Mouse (Mus musculus) limb, embryonic 10.5 days (tissue): ENCODE measurements around the gene Iqcf3. TPM values are rescaled to one million over a fixed set of nuclear protein-coding genes. Genes with fewer than 3 reads are reported as not detected.

Experiments used
- DNase-seq: peaks from one replicate; pipeline ENCODE4 v3.0.0-alpha.2; 2017; ENCODE audit warnings: low spot score
- H3K27ac ChIP-seq: fragments of 300-500 bp; sonication (generic); 2 replicates; pipeline ENCODE4 v1.5.1; 2016; ENCODE audit warnings: mild to moderate bottlenecking
- H3K27me3 ChIP-seq: fragments of 300-500 bp; sonication (generic); 2 replicates; pipeline ENCODE4 v1.6.1; 2016; ENCODE audit warnings: low read depth, mild to moderate bottlenecking; ENCODE audit not compliant: poor library complexity, severe bottlenecking
- H3K36me3 ChIP-seq: fragments of 300-500 bp; sonication (generic); 2 replicates; pipeline ENCODE4 v1.6.1; 2016; ENCODE audit warnings: mild to moderate bottlenecking, moderate library complexity
- H3K4me1 ChIP-seq: fragments of 300-500 bp; sonication (generic); 2 replicates; pipeline ENCODE4 v1.6.1; 2016
- H3K4me3 ChIP-seq: fragments of 300-500 bp; sonication (generic); 2 replicates; pipeline ENCODE4 v1.5.1; 2016; ENCODE audit warnings: mild to moderate bottlenecking, moderate library complexity
- H3K9me3 ChIP-seq: fragments of 300-500 bp; sonication (generic); replicated peaks from 2 replicates; pipeline ENCODE4 v1.6.1; 2016; ENCODE audit warnings: mild to moderate bottlenecking
- WGBS: fragments of 180-500 bp; shearing (Covaris S2); methylation state at CpG from one replicate; pipeline ENCODE4 v1.1.7; 2016; 5-methylcytosine and 5-hydroxymethylcytosine counted together
- polyA plus RNA-seq: library from polyadenylated mRNA; unstranded; fragments of >200 nt; fragmentation: Nextera tagmentation; extraction: Ambion mirVana; gene quantifications from 2 replicates; pipeline ENCODE4 v1.2.1, GENCODE M21; 2016

Iqcf3 gene
- polyA plus RNA-seq, 1 experiment from 2014 or later = not detected

DNA sequence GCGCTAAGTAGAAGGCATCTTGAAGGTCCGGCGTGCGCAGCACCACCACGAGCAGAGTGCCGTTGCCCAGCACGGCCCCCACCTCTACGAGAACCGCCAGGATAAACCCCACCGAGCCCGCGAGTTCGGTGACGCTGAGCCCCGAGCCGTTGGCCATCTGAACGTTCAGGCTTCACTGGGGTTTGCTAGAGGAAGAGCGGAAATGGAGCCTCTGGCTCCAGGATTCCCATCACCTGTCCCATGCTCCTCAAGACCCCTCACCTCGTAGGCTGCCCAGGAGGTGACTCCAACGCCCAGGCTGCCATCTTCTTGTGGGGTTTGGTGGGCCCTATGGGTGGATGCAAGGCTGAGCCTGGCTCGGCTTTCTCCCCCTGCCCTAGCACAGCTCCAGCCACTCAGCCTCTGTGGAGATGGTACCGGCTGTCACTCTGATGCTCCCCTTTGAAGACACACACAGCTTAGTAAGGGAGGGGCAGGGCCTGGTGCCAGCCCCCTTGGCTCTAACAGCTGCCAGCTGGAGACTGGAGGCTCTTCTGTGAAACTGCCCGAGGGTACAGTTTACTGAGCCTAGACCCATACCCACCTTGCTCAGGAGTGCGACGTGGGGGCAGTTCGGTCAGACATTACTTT is 95.7 kb downstream of the Iqcf3 start, which contains the start of gene Gpr62:
TSS of gene Gpr62 (minus strand) at position 368 of the 630 bp plus-strand sequence.
- WGBS = 34% methylated on average over 26 of the region's 26 CpGs

GRCm38 (mm10) chr9:106464751-106465541 is 96.5 kb downstream of the Iqcf3 start:
- Histone ChIP-seq H3K36me3 (peaks cover 57% of the 10 kb centered on the region), H3K4me1 (peaks cover 51% of the 10 kb centered on the region), H3K27ac (peak overlapping the region; percentile 88), H3K4me3 (peak overlapping the region; percentile 68), H3K9me3 (no peaks in the 10 kb centered on the region), H3K27me3 (peaks cover 25% of the 10 kb centered on the region)
- WGBS = 1% methylated on average over 99 of the region's 99 CpGs
- DNase-seq = peak; percentile 81

More for the DNA sequence above, 95.7 kb downstream of the Iqcf3 start, which contains the start of gene Gpr62:
- peak within 1 kb of the TSS; percentile 88 for H3K27ac ChIP-seq
- DNase-seq = no peak
- peak within 1 kb of the TSS; percentile 68 for H3K4me3 ChIP-seq
- H3K27me3 ChIP-seq = peaks cover 25% of the 10 kb centered on the region
- H3K9me3 ChIP-seq = no peaks in the 10 kb centered on the region
- peaks cover 49% of the 10 kb centered on the region for H3K36me3 ChIP-seq
- peaks cover 43% of the 10 kb centered on the region for H3K4me1 ChIP-seq

DNA sequence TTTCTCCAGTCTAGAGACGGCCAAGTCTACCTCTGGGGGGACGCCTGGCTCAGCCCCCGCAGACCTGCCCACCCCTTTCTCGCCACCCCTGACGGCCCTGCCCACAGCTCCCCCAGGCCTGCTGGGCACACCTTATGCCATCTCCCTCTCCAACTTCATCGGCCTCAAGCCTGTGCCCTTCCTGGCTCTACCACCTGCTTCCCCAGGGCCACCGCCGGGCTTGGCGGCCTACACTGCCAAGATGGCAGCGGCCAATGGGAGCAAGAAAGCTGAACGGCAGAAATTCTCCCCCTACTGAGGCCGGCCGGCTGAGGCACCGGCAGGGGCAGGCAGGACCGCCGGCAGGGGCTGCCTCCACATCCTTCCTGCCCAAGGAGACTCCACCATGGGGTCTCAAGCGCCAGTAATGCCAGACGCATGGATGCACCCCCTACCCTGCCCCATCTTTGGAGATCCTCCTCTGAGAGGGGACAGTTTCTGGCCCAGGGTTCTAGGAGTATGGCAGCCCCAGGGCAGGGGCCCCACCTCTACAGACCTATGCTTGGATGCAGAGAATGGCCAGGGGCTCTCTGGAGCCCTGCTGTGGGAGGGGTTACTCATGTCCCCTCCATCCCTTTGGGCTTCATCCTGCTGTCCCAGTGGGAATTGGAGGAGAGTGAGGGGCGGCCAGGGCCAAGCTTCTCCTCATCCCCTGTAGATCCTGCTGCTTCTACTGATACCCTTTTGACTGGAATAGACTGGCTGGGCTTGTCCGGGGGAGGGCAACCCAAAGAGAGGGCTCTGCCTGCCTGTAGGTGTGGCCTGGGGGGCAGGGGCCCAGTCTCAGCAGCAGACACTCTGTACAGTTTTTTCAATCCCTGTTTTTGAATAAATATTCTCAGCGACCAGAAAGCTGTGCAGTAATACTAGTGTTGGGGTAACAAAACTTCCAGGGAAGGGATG is 98.0 kb downstream of the Iqcf3 start:
- Histone ChIP-seq H3K36me3 (peaks cover 72% of the 10 kb centered on the region), H3K4me3 (no peak overlapping the region), H3K27ac (no peak overlapping the region), H3K9me3 (no peaks in the 10 kb centered on the region), H3K4me1 (peaks cover 61% of the 10 kb centered on the region), H3K27me3 (peaks cover 25% of the 10 kb centered on the region)
- DNase-seq = no peak
- WGBS = 87% methylated on average over 21 of the region's 21 CpGs

GRCm38 (mm10) chr9:106462430-106462800 is 99.0 kb downstream of the Iqcf3 start:
- peaks cover 82% of the 10 kb centered on the region for H3K36me3 ChIP-seq
- H3K27ac ChIP-seq = no peak overlapping the region
- H3K9me3 ChIP-seq = no peaks in the 10 kb centered on the region
- no peak overlapping the region; the same call in 1 of the 2 replicates for H3K4me3 ChIP-seq
- peaks cover 71% of the 10 kb centered on the region for H3K4me1 ChIP-seq
- 95% methylated on average over 12 of the region's 12 CpGs for WGBS
- DNase-seq = no peak
- peaks cover 25% of the 10 kb centered on the region for H3K27me3 ChIP-seq

- no peaks in the 10 kb centered on the region for H3K9me3 ChIP-seq
- no peak for DNase-seq
- WGBS = 90% methylated on average over 16 of the region's 16 CpGs
- H3K36me3 ChIP-seq = peaks cover 88% of the 10 kb centered on the region
- peaks cover 77% of the 10 kb centered on the region for H3K4me1 ChIP-seq
- peaks cover 25% of the 10 kb centered on the region for H3K27me3 ChIP-seq
- no peak overlapping the region; the same call in 1 of the 2 replicates for H3K4me3 ChIP-seq
- H3K27ac ChIP-seq = no peak overlapping the region
Measured at GRCm38 (mm10) chr9:106461641-106462429, 99.6 kb downstream of the Iqcf3 start.

DNA sequence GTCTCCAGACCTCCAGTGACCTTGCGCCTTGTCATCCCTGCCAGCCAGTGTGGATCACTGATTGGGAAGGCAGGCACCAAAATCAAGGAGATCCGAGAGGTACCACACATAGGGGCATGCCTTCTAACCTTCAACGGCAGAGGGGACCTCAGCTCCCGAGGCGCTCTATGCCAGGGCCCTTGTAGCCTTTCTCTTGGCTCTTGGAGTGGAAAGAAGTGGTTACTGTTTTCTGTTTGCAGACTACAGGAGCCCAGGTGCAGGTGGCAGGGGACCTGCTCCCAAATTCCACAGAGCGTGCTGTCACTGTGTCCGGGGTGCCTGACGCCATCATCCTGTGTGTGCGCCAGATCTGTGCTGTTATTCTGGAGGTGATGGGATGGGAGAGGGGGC is 100.4 kb downstream of the Iqcf3 start:
- H3K9me3 ChIP-seq = no peaks in the 10 kb centered on the region
- peaks cover 84% of the 10 kb centered on the region for H3K4me1 ChIP-seq
- peaks cover 23% of the 10 kb centered on the region for H3K27me3 ChIP-seq
- H3K27ac ChIP-seq = 0 out of 2 replicates have a peak overlapping the region, but pooled peaks have one; percentile 1
- no peak overlapping the region for H3K4me3 ChIP-seq
- peaks cover 96% of the 10 kb centered on the region for H3K36me3 ChIP-seq
- no peak for DNase-seq
- 93% methylated on average over 9 of the region's 9 CpGs for WGBS

DNA sequence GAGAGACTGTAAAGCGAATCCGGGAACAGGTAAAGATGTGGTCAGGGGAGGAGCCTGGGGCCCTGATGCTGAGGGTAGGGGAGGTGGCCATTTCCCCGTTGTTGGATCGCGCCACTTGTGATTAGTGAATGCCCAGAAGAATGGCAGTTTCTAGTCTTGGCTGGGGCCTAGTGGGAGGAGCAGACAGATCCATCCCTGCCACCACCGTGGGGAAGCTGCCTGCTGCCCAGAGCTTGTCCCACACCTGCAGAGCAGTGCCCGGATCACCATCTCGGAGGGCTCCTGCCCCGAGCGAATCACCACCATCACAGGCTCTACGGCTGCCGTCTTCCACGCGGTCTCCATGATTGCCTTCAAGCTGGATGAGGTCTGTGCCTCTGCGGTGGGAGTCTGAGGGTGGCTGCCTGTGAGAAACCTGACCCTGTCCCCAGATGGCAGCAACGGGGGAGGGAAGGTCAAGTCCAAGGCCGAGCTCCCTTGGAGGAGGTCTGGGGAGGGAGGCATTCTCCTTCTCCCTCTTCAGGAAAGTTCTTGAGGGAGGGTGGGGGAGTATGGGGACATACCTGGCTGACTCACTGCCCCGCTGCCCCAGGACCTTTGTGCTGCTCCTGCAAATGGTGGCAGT is 100.9 kb downstream of the Iqcf3 start:
- Histone ChIP-seq H3K4me3 (no peak overlapping the region), H3K27me3 (peaks cover 18% of the 10 kb centered on the region), H3K4me1 (peaks cover 84% of the 10 kb centered on the region), H3K27ac (peak overlapping the region; percentile 1; the same call in 1 of the 2 replicates), H3K9me3 (no peaks in the 10 kb centered on the region), H3K36me3 (peaks cover 95% of the 10 kb centered on the region)
- DNase-seq = no peak
- 80% methylated on average over 18 of the region's 18 CpGs for WGBS

DNA sequence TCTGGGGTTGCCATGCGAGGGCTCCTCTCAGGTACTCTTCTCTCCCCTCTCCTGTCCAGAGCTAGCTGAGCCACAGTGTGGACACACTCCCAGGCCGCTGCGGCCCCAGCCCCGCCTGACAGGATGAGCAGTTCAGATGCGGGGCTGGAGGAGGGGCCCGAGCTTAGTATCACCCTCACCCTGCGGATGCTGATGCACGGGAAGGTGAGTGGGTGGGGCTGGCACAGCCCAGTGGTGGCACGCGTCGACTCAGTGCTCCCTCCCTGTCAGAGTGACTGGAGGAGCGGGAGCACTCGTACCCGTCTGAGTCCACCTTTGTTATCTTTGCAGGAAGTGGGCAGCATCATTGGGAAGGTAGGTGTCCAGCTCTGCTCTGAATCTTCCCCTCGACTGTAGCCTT is 101.5 kb downstream of the Iqcf3 start:
- H3K4me1 ChIP-seq = peaks cover 84% of the 10 kb centered on the region
- no peak overlapping the region for H3K4me3 ChIP-seq
- WGBS = 85% methylated on average over 15 of the region's 15 CpGs

DNA sequence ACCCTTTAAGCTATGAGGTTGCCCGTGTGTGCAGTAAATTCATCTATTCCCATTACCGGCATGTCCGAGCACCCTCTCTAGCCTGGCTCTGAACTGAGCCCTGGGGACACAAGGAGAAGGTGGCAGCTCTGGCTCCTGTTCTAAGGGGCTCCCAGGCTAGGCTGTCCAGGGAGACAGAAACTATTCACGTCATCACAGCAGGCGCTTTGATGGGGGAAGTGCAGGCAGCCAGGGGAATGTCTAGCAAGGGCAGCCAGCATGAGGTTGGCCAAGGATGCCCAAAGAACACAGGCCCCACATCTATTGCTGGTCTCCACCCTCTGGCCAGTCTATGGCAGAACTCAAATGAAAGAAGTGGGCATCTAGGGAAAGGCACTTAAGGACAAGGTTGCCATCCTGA is 103.5 kb downstream of the Iqcf3 start:
- Histone ChIP-seq H3K36me3 (peaks cover 71% of the 10 kb centered on the region), H3K27me3 (peaks cover under 1% of the 10 kb centered on the region; the same call in 1 of the 2 replicates), H3K4me1 (peaks cover 79% of the 10 kb centered on the region), H3K27ac (peak overlapping the region; percentile 94; the same call in 1 of the 2 replicates), H3K9me3 (no peaks in the 10 kb centered on the region), H3K4me3 (peak overlapping the region; percentile 8; the same call in 1 of the 2 replicates)
- WGBS = 75% methylated on average over 5 of the region's 5 CpGs
- DNase-seq = no peak

More for the DNA sequence above, 101.5 kb downstream of the Iqcf3 start:
- no peaks in the 10 kb centered on the region for H3K9me3 ChIP-seq
- no peak for DNase-seq
- no peak overlapping the region; the same call in 1 of the 2 replicates for H3K27ac ChIP-seq
- peaks cover 13% of the 10 kb centered on the region for H3K27me3 ChIP-seq
- H3K36me3 ChIP-seq = peaks cover 92% of the 10 kb centered on the region

DNA sequence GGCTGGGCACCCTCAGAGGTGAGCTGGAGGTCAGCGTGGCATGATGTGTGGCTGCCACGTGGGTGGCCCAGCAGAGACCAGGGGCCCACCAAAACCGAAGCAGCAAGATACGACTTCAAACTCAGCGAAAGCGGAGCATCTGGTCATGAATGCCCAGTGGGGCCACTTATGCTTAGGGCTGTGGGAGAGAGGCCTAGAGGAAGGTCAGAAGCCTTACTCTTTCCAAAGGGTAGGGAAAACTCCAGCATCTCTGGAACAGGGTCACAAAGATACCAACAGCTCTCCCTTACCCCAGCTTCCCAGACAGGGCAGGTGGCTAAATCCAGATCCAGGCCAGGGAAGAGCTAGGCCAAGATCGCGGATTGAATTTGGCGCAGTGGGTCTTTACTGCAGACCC is 104.3 kb downstream of the Iqcf3 start:
- Histone ChIP-seq H3K27me3 (no peaks in the 10 kb centered on the region), H3K9me3 (no peaks in the 10 kb centered on the region), H3K4me1 (peaks cover 86% of the 10 kb centered on the region), H3K4me3 (peak overlapping the region; percentile 90), H3K27ac (peak overlapping the region; percentile 94), H3K36me3 (peaks cover 64% of the 10 kb centered on the region)
- no peak for DNase-seq
- WGBS = 40% methylated on average over 9 of the region's 9 CpGs

- peak; percentile 63 for DNase-seq
- no peaks in the 10 kb centered on the region for H3K27me3 ChIP-seq
- no peaks in the 10 kb centered on the region for H3K9me3 ChIP-seq
- peak overlapping the region; percentile 94 for H3K27ac ChIP-seq
- peaks cover 58% of the 10 kb centered on the region for H3K36me3 ChIP-seq
- H3K4me1 ChIP-seq = peaks cover 90% of the 10 kb centered on the region
- 37% methylated on average over 15 of the region's 15 CpGs for WGBS
- peak overlapping the region; percentile 90 for H3K4me3 ChIP-seq
Measured at GRCm38 (mm10) chr9:106456325-106457162, 104.9 kb downstream of the Iqcf3 start.
